Mouse (Mus musculus): ENCODE data around the gene Zfp423. TPM values are rescaled to one million over a fixed set of nuclear protein-coding genes. Genes with fewer than 3 reads are reported as not detected.

Zfp423 gene
- 0.27 TPM for total RNA-seq (2023)

GRCm38 (mm10) chr8:87959320-87959920, at the start of gene Zfp423:
Gene Zfp423, minus strand, starts transcription at chr8:87959595.

Other genes with a start within 250 kb of the Zfp423 start
- 29.0 TPM for gene Cnep1r1, start 159.2 kb upstream of the Zfp423 start, total RNA-seq (2023)
- 34.6 TPM for gene Heatr3, start 178.3 kb upstream of the Zfp423 start, total RNA-seq (2023)
- gene Tent4b, start 239.6 kb upstream of the Zfp423 start, total RNA-seq (2023) = 77.4 TPM

All from CD4-positive naive resting alpha-beta T cell, adult 57 days (primary cell).